Mouse (Mus musculus) erythroblast, embryonic 14.5 days (primary cell): ENCODE data around the gene Gm15013. TPM values are rescaled to one million over a fixed set of nuclear protein-coding genes. Genes with fewer than 3 reads are reported as not detected.

Source experiments
- H3K27me3 ChIP-seq: 2 replicates; pipeline ENCODE4 v1.6.1; 2012; ENCODE audit warnings: inconsistent platforms; ENCODE audit not compliant: control insufficient read depth
- H3K36me3 ChIP-seq: 2 replicates; pipeline ENCODE4 v1.6.1; 2012; ENCODE audit warnings: mild to moderate bottlenecking, inconsistent platforms; ENCODE audit not compliant: control insufficient read depth
- H3K4me1 ChIP-seq: 2 replicates; pipeline ENCODE4 v1.6.1; 2012; ENCODE audit warnings: inconsistent platforms; ENCODE audit not compliant: control insufficient read depth
- H3K4me3 ChIP-seq: replicated peaks from 2 replicates; pipeline ENCODE3; 2012; ENCODE audit warnings: moderate library complexity, mild to moderate bottlenecking, inconsistent platforms
- H3K9me3 ChIP-seq: 2 replicates; pipeline ENCODE4 v1.6.1; 2012; ENCODE audit warnings: low read length, inconsistent platforms, mixed read lengths; ENCODE audit not compliant: control insufficient read depth
- GATA1 ChIP-seq: IDR thresholded peaks from 2 replicates; pipeline ENCODE4 v1.6.1; 2012; ENCODE audit warnings: low read length, inconsistent platforms, mixed read lengths
- TAL1 ChIP-seq: IDR thresholded peaks from 3 replicates; pipeline ENCODE4 v1.6.1; 2012; ENCODE audit warnings: low read length, inconsistent platforms, mixed read lengths
- polyA plus RNA-seq: library from polyadenylated mRNA; stranded (reverse); fragments of >175 nt; gene quantifications from 2 replicates; pipeline ENCODE4 v1.2.3, GENCODE M21; 2012

Gene Gm15013
- polyA plus RNA-seq, 1 experiment = not detected

DNA sequence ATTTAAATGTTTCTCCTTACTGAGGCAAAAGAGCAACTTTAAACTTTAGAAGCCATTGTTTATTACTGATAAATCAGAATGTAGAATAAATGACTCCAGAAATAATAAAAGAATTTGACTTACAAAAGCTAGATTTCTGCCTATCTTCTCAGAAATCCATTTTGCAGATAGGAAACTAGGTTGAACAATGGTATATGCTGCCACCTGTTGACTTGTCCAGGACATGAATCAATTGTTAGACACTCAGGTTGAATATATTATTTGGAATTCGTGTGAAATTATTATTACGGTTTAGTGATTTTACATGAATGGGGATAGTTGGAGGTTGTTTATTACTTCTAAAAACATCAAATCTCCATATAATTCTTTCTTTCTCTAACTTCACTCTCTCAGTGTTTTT, 48.5 kb downstream of the Gm15013 start:
- H3K36me3 ChIP-seq = no peaks in the 10 kb centered on the region
- H3K4me3 ChIP-seq = no peak overlapping the region
- H3K27me3 ChIP-seq = no peaks in the 10 kb centered on the region
- no peak for TF ChIP-seq GATA1
- no peak for TF ChIP-seq TAL1
- no peaks in the 10 kb centered on the region for H3K9me3 ChIP-seq
- no peaks in the 10 kb centered on the region for H3K4me1 ChIP-seq

Other genes with a start within 250 kb of the Gm15013 start
- not detected in 2 replicates for gene D330045A20Rik, start 234.1 kb downstream of the Gm15013 start, polyA plus RNA-seq
- 0.03 and 0.06 TPM in 2 replicates for gene Rnf128, start 151.2 kb downstream of the Gm15013 start, polyA plus RNA-seq
- gene Tbc1d8b, start 29.5 kb downstream of the Gm15013 start, polyA plus RNA-seq = not detected in 2 replicates
- not detected in 2 replicates for gene Ripply1, start 67.9 kb upstream of the Gm15013 start, polyA plus RNA-seq
- not detected in 2 replicates for gene Cldn2, start 86.3 kb upstream of the Gm15013 start, polyA plus RNA-seq
- gene Morc4, start 157.2 kb upstream of the Gm15013 start, polyA plus RNA-seq = 0.10 and 0.17 TPM in 2 replicates